Mouse (Mus musculus) liver, embryonic 14.5 days (tissue): ENCODE results near the gene Shmt1. TPM values are rescaled to one million over a fixed set of nuclear protein-coding genes. Genes with fewer than 3 reads are reported as not detected.

Experiments
- ATAC-seq: fragments of 200-750 bp; cut with Nextera tagmentation; 2 replicates; pipeline ENCODE4 v1.8.0; 2017; ENCODE audit warnings: moderate number of reproducible peaks, mild to moderate bottlenecking, moderate library complexity; ENCODE audit not compliant: insufficient read depth
- DNase-seq, 3 experiments: peaks; one replicate each; pipeline ENCODE4 v3.0.0-alpha.2; 2012 to 2013; ENCODE audit warnings: low read depth in 3 of 3, low spot score in 3 of 3
- H3K27ac ChIP-seq: fragments of 300-500 bp; sonication (generic); 2 replicates; pipeline ENCODE4 v1.5.1; 2014; ENCODE audit warnings: moderate library complexity, mild to moderate bottlenecking, control low read depth, inconsistent platforms
- H3K27me3 ChIP-seq: fragments of 300-500 bp; sonication (generic); 2 replicates; pipeline ENCODE4 v1.6.1; 2014; ENCODE audit warnings: mild to moderate bottlenecking, low read length, moderate library complexity; ENCODE audit not compliant: control insufficient read depth, insufficient read depth
- H3K36me3 ChIP-seq: fragments of 300-500 bp; sonication (generic); replicated peaks from 2 replicates; pipeline ENCODE4 v1.6.1; 2014; ENCODE audit warnings: low read depth; ENCODE audit not compliant: control insufficient read depth, insufficient read depth
- H3K4me1 ChIP-seq, 2 experiments: fragments of 200-500 bp in 1 of 2; fragments of 300-500 bp in 1 of 2; sonication (generic) in 1 of 2; replicated peaks; 2 replicates each; pipeline ENCODE4 v1.6.1; 2012 to 2014; ENCODE audit warnings: antibody characterized with exemption in 1 of 2, inconsistent platforms in 1 of 2, low read length in 1 of 2; ENCODE audit not compliant: control insufficient read depth in 2 of 2, insufficient read depth in 2 of 2
- H3K4me2 ChIP-seq: fragments of 300-500 bp; sonication (generic); 2 replicates; pipeline ENCODE4 v1.6.1; 2014; ENCODE audit warnings: low read depth, mild to moderate bottlenecking, control low read depth, moderate library complexity
- H3K4me3 ChIP-seq, 2 experiments: fragments of 200-500 bp in 1 of 2; fragments of 300-500 bp in 1 of 2; sonication (generic) in 1 of 2; 2 replicates each; pipeline ENCODE4 v1.5.1; 2012 to 2014; ENCODE audit warnings: low read depth in 2 of 2, low read length in 2 of 2, mild to moderate bottlenecking in 2 of 2, control low read depth in 1 of 2, inconsistent platforms in 1 of 2, moderate library complexity in 1 of 2; ENCODE audit not compliant: insufficient read depth in 1 of 2
- H3K9ac ChIP-seq: fragments of 300-500 bp; sonication (generic); replicated peaks from 2 replicates; pipeline ENCODE4 v1.6.1; 2014; ENCODE audit warnings: mild to moderate bottlenecking, control low read depth, moderate library complexity
- H3K9me3 ChIP-seq: fragments of 300-500 bp; sonication (generic); 2 replicates; pipeline ENCODE4 v1.6.1; 2016; ENCODE audit warnings: low read length, mixed read lengths; ENCODE audit not compliant: control insufficient read depth
- CTCF ChIP-seq: IDR thresholded peaks from 2 replicates; pipeline ENCODE4 v1.5.1; 2016; ENCODE audit warnings: antibody characterized with exemption, low read depth, control low read depth
- EP300 ChIP-seq: IDR thresholded peaks from 2 replicates; pipeline ENCODE4 v1.6.1; 2016; ENCODE audit warnings: antibody characterized with exemption, low read depth
- WGBS: fragments of 180-500 bp; shearing (Covaris S2); extraction: QIAGEN DNeasy Blood & Tissue Kit; methylation state at CpG from one replicate; pipeline ENCODE4 v1.1.7; 2014; ENCODE audit not compliant: insufficient replicate concordance; 5-methylcytosine and 5-hydroxymethylcytosine counted together
- polyA plus RNA-seq, 2 experiments: library from polyadenylated mRNA; depleted of rRNA in 1 of 2; stranded (reverse) in 1 of 2; unstranded in 1 of 2; fragments of >200 nt; fragmentation: Nextera tagmentation in 1 of 2; extraction: Ambion mirVana in 1 of 2; gene quantifications; 2 replicates each; pipeline versions ENCODE4 v1.2.1 to v1.2.3; 2012 to 2014

Shmt1 gene
- polyA plus RNA-seq, 2 experiments: 26.9 to 34.2 TPM

GRCm38 (mm10) chr11:60837644-60838406 is 26.3 kb upstream of the Shmt1 start:
- Histone ChIP-seq H3K36me3 (no peaks in the 10 kb centered on the region), H3K4me1 (peaks cover 0 to 9% of the 10 kb centered on the region in 2 experiments; a peak in 1 of 4 replicates), H3K9me3 (no peaks in the 10 kb centered on the region), H3K27me3 (no peaks in the 10 kb centered on the region), H3K9ac (no peak overlapping the region), H3K4me2 (peak overlapping the region; percentile 20; the same call in 1 of the 2 replicates), H3K27ac (no peak overlapping the region), H3K4me3 (no peak overlapping the region)
- TF ChIP-seq EP300 (no peak), CTCF (no peak)
- DNase-seq (no peak), ATAC-seq (peak; percentile 33; the same call in 1 of the 2 replicates)
- 39% methylated on average over 10 of the region's 10 CpGs for WGBS

- ATAC-seq: no peak
- H3K27me3 ChIP-seq: no peaks in the 10 kb centered on the region
- no peak for DNase-seq
- H3K4me1 ChIP-seq: peaks cover 0 to 9% of the 10 kb centered on the region in 2 experiments; a peak in 1 of 4 replicates
- TF ChIP-seq EP300 (no peak), CTCF (no peak)
- no peak overlapping the region for H3K27ac ChIP-seq
- no peaks in the 10 kb centered on the region for H3K36me3 ChIP-seq
- H3K4me2 ChIP-seq: no peak overlapping the region
- no peak overlapping the region for H3K4me3 ChIP-seq
- H3K9ac ChIP-seq: no peak overlapping the region
- H3K9me3 ChIP-seq: no peaks in the 10 kb centered on the region
- WGBS: 80% methylated on average over 6 of the region's 6 CpGs
Measured at GRCm38 (mm10) chr11:60836897-60837296, 25.4 kb upstream of the Shmt1 start.

GRCm38 (mm10) chr11:60830433-60831052 is 19.0 kb upstream of the Shmt1 start, which contains the start of gene Dhrs7b:
Gene Dhrs7b (plus strand): TSS chr11:60830631.
- peaks cover 5 to 7% of the 10 kb centered on the region in 2 experiments; a peak in 3 of 4 replicates for H3K4me1 ChIP-seq
- H3K36me3 ChIP-seq: no peaks in the 10 kb centered on the region
- ATAC-seq (peak; percentile 96), DNase-seq (peak; percentile 92)
- peak within 1 kb of the TSS; percentile 85 for H3K4me2 ChIP-seq
- TF ChIP-seq CTCF (no peak), EP300 (no peak)
- no peaks in the 10 kb centered on the region for H3K27me3 ChIP-seq
- H3K27ac ChIP-seq: peak within 1 kb of the TSS; percentile 78
- no peaks in the 10 kb centered on the region for H3K9me3 ChIP-seq
- WGBS: under 1% methylated on average over 34 of the region's 34 CpGs
- peak within 1 kb of the TSS; percentile 65 to 85 for H3K4me3 ChIP-seq
- H3K9ac ChIP-seq: peak within 1 kb of the TSS; percentile 86

- WGBS: 16% methylated on average over 2 of the region's 2 CpGs
- Histone ChIP-seq H3K27me3 (no peaks in the 10 kb centered on the region), H3K36me3 (no peaks in the 10 kb centered on the region), H3K4me3 (no peak overlapping the region), H3K4me2 (no peak overlapping the region), H3K4me1 (peaks cover 5% of the 10 kb centered on the region in 2 experiments; a peak in 3 of 4 replicates), H3K9me3 (no peaks in the 10 kb centered on the region), H3K27ac (no peak overlapping the region), H3K9ac (no peak overlapping the region)
- DNase-seq (no peak), ATAC-seq (no peak)
- TF ChIP-seq EP300 (no peak), CTCF (peak; percentile 16; the same call in 1 of the 2 replicates)
Measured at GRCm38 (mm10) chr11:60828903-60829302, 17.4 kb upstream of the Shmt1 start.

- H3K27me3 ChIP-seq: no peaks in the 10 kb centered on the region
- H3K9ac ChIP-seq: no peak overlapping the region
- H3K27ac ChIP-seq: no peak overlapping the region
- no peaks in the 10 kb centered on the region for H3K9me3 ChIP-seq
- no peak for DNase-seq
- no peak overlapping the region for H3K4me2 ChIP-seq
- ATAC-seq: no peak
- no peak for TF ChIP-seq CTCF
- TF ChIP-seq EP300: no peak
- H3K4me3 ChIP-seq: no peak overlapping the region
- H3K36me3 ChIP-seq: no peaks in the 10 kb centered on the region
- WGBS: 52% methylated on average over 4 of the region's 4 CpGs
- H3K4me1 ChIP-seq: peaks cover 5 to 8% of the 10 kb centered on the region in 2 experiments; a peak in 3 of 4 replicates
Measured at GRCm38 (mm10) chr11:60827241-60827945, 15.9 kb upstream of the Shmt1 start.
